Mouse (Mus musculus): Measurements from ENCODE around the gene Btbd35f29. TPM values are rescaled to one million over a fixed set of nuclear protein-coding genes. Genes with fewer than 3 reads are reported as not detected.

The Btbd35f29 gene
- not detected for polyA plus RNA-seq (2017; shearing (Covaris generic))

GRCm38 (mm10) chrX:31117374-31117773 is at the start of gene Btbd35f29:
Gene Btbd35f29, plus strand, starts transcription at chrX:31117674.

Other genes with a start within 250 kb of the Btbd35f29 start
- gene Spin2f, start 136.2 kb downstream of the Btbd35f29 start, polyA plus RNA-seq (2017; shearing (Covaris generic)) = not detected
- gene Btbd35f26, start 218.8 kb downstream of the Btbd35f29 start, polyA plus RNA-seq (2017; shearing (Covaris generic)) = not detected

Measured in naive thymus-derived CD4-positive, alpha-beta T cell, adult 5 months (primary cell).